Mouse (Mus musculus) telencephalon, adult 2 months (tissue): Measurements from ENCODE around the gene Scamp4.

Experiments used
- DNase-seq: peaks from one replicate; pipeline ENCODE4 v3.0.0-alpha.2; 2011; ENCODE audit warnings: low read depth, low spot score

The Scamp4 gene

DNA sequence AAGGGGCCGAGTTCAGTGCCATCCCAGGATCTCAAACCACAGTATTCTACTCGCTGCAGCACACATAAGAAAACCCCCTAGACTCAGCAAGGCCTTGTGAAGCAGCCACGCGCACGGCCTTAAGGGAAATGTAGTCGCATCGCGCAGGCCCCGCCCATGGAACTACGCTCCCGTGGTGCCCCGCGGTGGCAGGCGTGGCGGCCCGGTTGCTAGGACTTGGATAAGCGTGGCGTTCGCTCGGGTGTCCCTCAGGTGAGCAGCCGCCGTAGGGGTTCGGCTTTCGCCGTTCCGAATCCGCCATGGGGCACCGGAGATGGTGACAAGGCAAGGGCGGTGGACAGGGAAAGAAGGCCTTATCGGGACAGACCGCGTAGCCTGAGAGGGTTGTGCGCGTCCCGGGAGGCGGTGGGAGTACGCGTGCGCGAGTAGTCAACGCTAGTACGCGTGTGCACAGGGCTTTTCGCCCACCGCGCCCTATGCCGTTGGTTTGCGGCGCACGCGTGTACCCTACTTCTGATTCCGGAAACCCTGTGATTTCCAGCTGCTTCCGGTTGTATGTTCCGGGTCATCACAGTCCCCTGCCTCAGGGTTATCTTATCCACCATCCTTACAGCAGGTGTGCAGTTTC, at the start of gene Scamp4, which contains the start of gene Adat3:
Gene Scamp4 (plus strand): TSS at position 175 of the 628 bp plus-strand sequence.
Gene Adat3 (plus strand): TSS at position 183 of the 628 bp plus-strand sequence.
- DNase-seq = peak; percentile 96

- no peak for DNase-seq
These were observed 49.1 kb upstream of the Scamp4 start for GRCm38 (mm10) chr10:80553575-80553974.

DNA sequence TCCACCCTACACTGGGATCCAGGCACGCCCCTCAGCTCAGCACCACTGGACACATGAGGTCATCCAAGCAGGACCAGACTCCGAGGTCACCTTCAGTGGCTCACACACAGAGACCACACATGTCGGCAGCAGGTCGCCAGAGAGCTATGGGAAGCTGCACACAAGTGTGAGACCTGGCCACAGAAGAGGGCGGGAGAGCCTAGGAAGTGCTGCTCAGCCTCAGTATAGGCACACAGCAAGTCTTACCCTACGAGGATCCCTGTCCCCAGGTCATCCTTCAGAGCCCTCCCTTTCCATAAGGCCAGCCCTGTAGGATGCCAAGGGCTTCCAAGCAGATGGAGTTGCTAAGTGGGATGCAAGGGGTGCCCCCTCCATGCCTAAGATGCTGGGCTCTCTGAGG, 48.7 kb upstream of the Scamp4 start:
- no peak for DNase-seq

DNA sequence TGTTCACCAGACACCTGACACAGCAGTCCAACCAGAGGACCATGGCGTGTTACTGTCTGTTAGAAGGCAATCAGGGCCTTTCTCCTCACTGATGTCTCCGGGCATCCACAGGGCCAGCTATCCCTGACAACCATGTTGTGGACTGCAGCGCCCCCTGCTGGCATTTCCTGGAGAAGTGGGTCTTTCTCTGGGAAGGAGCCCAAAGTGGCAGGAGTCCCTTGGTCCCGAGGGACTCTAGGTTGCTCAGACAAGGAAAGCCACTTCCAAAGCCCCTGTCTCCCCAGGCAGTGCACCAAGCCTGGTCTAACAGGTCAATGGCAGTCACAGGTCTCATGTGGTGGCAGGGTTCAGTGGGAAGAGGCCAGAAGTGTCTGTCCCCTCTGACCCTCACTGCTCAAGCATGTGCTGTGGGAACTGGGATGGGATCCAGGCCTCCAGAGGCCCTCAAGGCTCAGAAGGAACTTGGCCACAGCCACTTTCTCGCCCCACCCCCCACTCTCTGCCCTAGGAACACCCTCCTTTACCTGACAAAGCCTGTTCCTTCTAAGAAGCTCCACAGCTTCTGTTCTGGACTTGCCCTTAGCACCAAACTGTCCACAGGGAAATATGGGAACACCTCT, 45.2 kb upstream of the Scamp4 start:
- DNase-seq = no peak

- DNase-seq = no peak
These were observed 43.2 kb upstream of the Scamp4 start for GRCm38 (mm10) chr10:80559431-80559830.

GRCm38 (mm10) chr10:80560621-80561020, 42.1 kb upstream of the Scamp4 start:
- DNase-seq = no peak

- peak; percentile 95 for DNase-seq
These were observed 41.3 kb upstream of the Scamp4 start, which contains the start of gene Rexo1 for GRCm38 (mm10) chr10:80561116-80561944. TSS of gene Rexo1 (minus strand) at chr10:80561560.

- peak; percentile 77 for DNase-seq
These were observed 36.1 kb upstream of the Scamp4 start for GRCm38 (mm10) chr10:80566375-80567092.

GRCm38 (mm10) chr10:80568876-80569275, 33.8 kb upstream of the Scamp4 start:
- DNase-seq = no peak

DNA sequence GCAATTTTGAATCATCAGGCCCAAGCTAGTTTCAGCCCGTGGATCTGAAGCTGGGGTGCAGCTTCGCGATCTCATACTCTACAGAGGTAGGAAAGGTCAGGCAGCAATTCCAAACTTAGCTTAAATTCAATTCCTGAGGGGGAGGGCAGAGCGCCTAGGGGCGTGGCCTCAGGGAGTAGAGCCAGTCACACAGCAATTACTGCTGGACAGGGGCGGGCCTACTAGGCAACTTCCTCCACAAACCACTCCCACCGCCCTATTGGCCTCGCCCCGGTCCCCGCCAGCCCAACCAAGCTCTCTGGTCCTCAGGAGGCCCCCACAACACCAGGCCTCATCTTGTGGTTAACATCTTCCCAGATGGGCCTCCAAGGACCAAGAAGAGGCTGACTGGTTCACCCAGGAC, 33.0 kb upstream of the Scamp4 start:
- DNase-seq = no peak

DNA sequence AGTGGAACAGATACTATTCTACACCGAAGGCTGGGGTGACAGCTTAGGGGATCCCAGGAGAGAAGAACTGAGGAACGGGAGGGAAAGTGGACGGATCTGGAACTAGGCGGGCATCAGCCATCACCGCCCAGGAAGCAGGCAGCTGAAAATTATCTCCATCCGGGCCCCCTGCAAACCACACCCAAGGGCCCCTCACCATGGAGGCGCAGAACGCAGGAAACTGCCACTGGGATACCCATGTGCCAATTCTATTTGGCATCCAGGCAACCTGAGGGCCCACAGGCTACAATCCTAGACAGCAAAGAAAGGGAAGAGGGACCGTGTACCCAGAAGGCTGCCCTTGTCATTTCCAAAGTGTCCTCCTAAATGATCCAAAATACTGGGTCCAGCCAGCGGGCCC, 32.3 kb upstream of the Scamp4 start:
- no peak for DNase-seq

- no peak for DNase-seq
These were observed 31.5 kb upstream of the Scamp4 start for GRCm38 (mm10) chr10:80570871-80571836.

DNA sequence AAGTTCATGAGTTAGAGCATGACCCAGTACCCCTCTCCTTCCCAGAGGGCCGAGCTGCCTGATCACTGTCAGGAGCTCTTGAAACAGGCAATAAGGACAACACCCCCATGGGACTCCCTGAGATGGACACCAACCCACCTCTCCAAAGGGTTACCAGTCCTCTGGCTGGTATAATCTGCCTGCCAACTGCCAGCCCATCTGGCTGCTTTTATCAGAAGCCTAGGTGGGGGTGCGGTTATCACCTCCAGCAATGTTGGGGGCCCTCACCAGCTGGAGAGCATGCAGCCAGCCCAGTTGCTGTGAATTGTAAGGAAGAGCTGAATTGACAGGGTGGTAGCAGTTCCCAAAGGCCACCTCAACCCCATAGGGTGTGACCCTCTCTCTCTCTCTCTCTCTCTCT, 30.2 kb upstream of the Scamp4 start:
- no peak for DNase-seq

GRCm38 (mm10) chr10:80573944-80574343, 28.7 kb upstream of the Scamp4 start:
- DNase-seq = peak; percentile 85

GRCm38 (mm10) chr10:80574896-80575295, 27.8 kb upstream of the Scamp4 start:
- DNase-seq = no peak

DNA sequence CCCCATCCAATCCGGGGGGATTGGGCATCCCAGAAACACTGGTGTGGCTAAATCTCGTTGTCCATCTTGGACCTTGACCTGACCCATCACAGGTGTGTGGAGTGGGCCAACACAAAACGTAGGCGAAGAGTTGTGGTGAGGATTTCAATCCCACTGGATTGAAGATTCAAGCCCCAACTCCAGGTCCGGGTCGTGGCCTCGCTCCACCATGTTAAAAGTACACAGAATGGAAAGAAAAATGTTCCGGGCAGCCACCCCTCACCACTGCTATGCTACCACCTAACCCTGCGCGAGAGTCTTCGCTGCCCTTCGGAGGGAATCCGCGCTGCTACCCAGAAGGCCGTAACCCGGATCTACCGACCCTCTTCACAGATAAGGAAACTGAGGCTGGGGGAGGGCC, 26.7 kb upstream of the Scamp4 start:
- DNase-seq = no peak

DNA sequence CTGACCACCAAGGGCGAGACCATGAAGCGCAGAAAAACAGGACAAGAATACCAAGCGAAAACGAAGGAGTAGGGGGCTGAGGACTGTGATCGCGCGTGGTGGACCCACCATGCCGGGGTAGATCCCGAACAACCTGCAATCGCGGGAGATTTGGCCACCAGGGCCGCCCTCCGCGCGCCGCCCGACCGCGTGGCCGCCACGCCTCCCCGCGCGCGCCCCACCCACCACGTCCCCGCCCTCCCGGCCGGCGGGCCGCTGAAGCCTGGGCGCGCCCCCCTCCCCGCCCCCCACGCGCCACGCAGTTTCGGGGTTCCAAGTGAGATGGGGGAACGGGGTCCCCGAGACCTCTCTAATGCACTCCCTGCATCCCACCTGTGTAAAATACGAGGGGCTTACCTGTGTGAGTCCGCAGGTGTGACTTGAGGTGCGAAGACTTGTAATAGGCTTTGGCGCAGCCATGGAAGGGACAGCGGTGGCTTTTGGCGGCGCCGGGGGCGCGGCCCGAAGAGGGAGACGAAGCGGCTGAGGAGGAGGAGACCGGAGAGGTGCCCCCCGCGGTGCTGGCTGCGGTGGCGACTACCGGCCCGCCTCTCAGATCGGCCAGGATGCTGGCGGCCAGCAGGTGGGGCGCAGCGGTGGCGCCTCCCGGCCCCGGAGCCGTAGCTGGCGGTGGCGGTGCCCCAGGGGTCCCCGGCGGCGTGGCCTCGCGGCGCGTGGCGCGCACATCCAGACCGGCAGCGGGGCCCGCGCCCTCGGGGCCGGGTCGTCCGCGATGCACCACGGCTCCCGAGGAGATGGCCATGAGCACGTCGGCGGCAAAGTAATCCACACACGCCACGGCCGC, 26.1 kb upstream of the Scamp4 start:
- DNase-seq = no peak

GRCm38 (mm10) chr10:80577195-80578130, 25.2 kb upstream of the Scamp4 start, which contains the start of gene Klf16:
TSS of gene Klf16 (minus strand) at chr10:80577321.
- DNase-seq = peak; percentile 80
